Mouse (Mus musculus) lung, adult 2 months (tissue): ENCODE measurements around the gene Golm1. TPM values are rescaled to one million over a fixed set of nuclear protein-coding genes. Genes with fewer than 3 reads are reported as not detected.
"Not testable (repeated sequence)": the region's sequence is repeated elsewhere in the genome, so short reads cannot be mapped to it uniquely, and the experiment has no call there.

Source experiments
- DNase-seq: peaks from one replicate; pipeline ENCODE4 v3.0.0; 2022
- H3K4me1 ChIP-seq: fragments of 200-500 bp; 2 replicates; pipeline ENCODE4 v1.6.1; 2011; ENCODE audit warnings: low read length; ENCODE audit not compliant: control insufficient read depth, insufficient read depth
- H3K4me3 ChIP-seq: fragments of 200-500 bp; replicated peaks from 2 replicates; pipeline ENCODE3; 2011; ENCODE audit warnings: low read depth, mild to moderate bottlenecking, control low read depth, low read length; ENCODE audit errors: extremely low read depth
- CTCF ChIP-seq: fragments of 200-500 bp; IDR thresholded peaks from 2 replicates; pipeline ENCODE4 v1.5.1; 2011; ENCODE audit warnings: mild to moderate bottlenecking, low read length, control low read depth; ENCODE audit not compliant: insufficient read depth
- POLR2A ChIP-seq: fragments of 200-500 bp; IDR thresholded peaks from 2 replicates; pipeline ENCODE4 v1.6.1; 2011; ENCODE audit warnings: low read depth, mild to moderate bottlenecking, control low read depth, low read length, borderline replicate concordance; ENCODE audit errors: extremely low read depth
- WGBS: fragments of 180-500 bp; shearing (Covaris S2); methylation state at CpG from one replicate; pipeline ENCODE4 v1.1.7; 2018; 5-methylcytosine and 5-hydroxymethylcytosine counted together
- polyA plus RNA-seq: library from polyadenylated mRNA; depleted of rRNA; stranded (reverse); fragments of >200 nt; gene quantifications from 2 replicates; pipeline ENCODE4 v1.2.3, GENCODE M21; 2012

Gene Golm1
- polyA plus RNA-seq, 1 experiment = 15.3 TPM

DNA sequence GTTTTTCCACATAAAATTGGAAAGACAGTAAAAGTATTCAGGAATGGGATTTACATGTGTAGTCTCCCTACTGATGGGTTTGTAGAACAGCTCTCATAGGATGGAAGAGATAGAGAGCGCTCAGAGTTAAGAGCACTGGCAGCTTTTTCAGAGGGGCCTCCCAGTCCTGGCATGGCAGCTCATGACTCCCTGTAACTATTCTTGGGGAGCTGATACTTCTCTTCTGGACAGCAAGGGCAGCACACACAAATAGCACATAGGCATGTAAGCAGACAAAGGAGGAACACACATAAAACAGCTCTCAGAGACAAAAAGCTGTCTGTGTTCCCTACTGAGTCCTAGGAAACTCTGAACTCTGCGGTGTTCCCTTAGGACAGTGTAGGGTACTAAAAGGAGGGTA is 65.2 kb downstream of the Golm1 start:
- no peak for DNase-seq
- Histone ChIP-seq H3K4me1 (no peaks in the 10 kb centered on the region), H3K4me3 (no peak overlapping the region)
- 94% methylated on average over 2 of the region's 2 CpGs for WGBS
- TF ChIP-seq CTCF (no peak), POLR2A (no peak)

- TF ChIP-seq POLR2A (no peak), CTCF (no peak)
- 91% methylated on average over 4 of the region's 4 CpGs for WGBS
- DNase-seq = no peak
- no peaks in the 10 kb centered on the region for H3K4me1 ChIP-seq
- no peak overlapping the region for H3K4me3 ChIP-seq
Observed at GRCm38 (mm10) chr13:59609885-59610284, 65.7 kb downstream of the Golm1 start.

- Histone ChIP-seq H3K4me1 (no peaks in the 10 kb centered on the region), H3K4me3 (no peak overlapping the region)
- 72% methylated on average over 10 of the region's 10 CpGs for WGBS
- TF ChIP-seq CTCF (no peak), POLR2A (no peak)
- no peak for DNase-seq
Observed at GRCm38 (mm10) chr13:59605221-59605922, 70.2 kb downstream of the Golm1 start.

DNA sequence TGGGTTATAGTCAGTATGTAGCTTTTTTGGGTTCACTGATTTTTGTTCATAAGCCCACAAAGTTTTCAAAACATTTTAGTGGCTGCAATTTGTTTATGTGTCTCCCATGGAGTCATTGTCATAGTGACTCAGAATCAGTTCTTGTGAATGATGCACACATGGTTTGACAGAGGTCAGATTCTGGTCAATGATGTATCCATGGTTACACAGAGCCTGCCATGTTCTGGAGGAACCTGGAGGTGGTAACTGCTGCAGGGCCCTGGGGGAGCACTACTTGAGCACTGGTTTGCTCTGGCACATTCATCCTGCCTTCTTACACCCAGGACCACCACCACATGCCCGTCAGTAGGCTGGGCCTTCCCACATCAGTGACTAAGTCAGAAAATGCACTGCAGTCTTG is 71.1 kb downstream of the Golm1 start:
- Histone ChIP-seq H3K4me3 (no peak overlapping the region), H3K4me1 (no peaks in the 10 kb centered on the region)
- DNase-seq = no peak
- TF ChIP-seq POLR2A (no peak), CTCF (no peak)
- 100% methylated on average over 1 of the region's 1 CpGs for WGBS

- WGBS = 95% methylated on average over 5 of the region's 5 CpGs
- H3K4me3 ChIP-seq = no peak overlapping the region
- no peak for TF ChIP-seq CTCF
- no peak for TF ChIP-seq POLR2A
- DNase-seq = no peak
- H3K4me1 ChIP-seq = no peaks in the 10 kb centered on the region
Observed at GRCm38 (mm10) chr13:59603096-59603495, 72.5 kb downstream of the Golm1 start.

- Histone ChIP-seq H3K4me1 (no peaks in the 10 kb centered on the region), H3K4me3 (no peak overlapping the region)
- WGBS = 81% methylated on average over 1 of the region's 1 CpGs
- DNase-seq = no peak
- TF ChIP-seq POLR2A (no peak), CTCF (no peak)
Observed at GRCm38 (mm10) chr13:59592630-59593029, 83.0 kb downstream of the Golm1 start.

DNA sequence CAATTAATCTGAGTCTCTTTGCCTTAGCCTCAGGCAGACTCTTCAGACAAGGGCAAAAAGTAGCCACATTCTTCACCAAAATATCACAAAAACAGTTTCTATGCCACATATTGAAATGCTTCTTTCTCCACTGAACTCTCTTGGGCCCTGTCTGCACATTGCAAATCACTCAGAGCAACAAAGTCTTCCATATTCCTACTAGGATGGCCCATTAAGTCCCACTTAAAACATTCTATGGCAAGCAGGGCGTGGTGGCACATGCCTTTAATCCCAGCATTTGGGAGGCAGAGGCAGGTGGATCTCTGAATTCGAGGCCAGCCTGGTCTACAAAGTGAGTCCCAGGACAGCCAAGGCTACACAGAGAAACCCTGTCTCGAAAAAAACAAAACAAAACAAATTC is 83.6 kb downstream of the Golm1 start:
- not testable (repeated sequence) for H3K4me1 ChIP-seq, DNase-seq, H3K4me3 ChIP-seq
- 93% methylated on average over 3 of the region's 3 CpGs for WGBS

GRCm38 (mm10) chr13:59590691-59591090 is 84.9 kb downstream of the Golm1 start:
- Histone ChIP-seq H3K4me3 (no peak overlapping the region), H3K4me1 (no peaks in the 10 kb centered on the region)
- 92% methylated on average over 4 of the region's 4 CpGs for WGBS
- DNase-seq = no peak
- no peak for TF ChIP-seq CTCF
- no peak for TF ChIP-seq POLR2A

DNA sequence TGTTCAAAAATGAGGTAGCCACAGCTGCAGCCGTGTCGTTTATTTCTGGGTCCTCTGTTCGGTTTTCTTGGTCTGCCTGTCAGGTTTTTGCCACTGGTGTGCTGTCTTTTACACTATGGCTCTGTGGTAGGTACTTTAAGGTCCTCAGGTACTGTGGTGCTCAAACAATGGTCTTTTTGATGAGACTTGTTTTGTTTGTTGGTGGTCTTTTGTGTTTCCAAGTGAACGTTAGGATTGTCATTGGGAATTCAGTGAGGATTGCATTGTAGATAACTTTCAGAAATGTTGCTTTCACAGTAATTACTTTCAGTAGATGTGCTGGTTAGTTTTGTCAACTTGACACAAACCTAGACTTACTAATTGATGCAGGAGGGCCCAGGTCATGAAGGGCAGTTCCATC is 85.9 kb downstream of the Golm1 start:
- TF ChIP-seq POLR2A (no peak), CTCF (no peak)
- no peak overlapping the region for H3K4me3 ChIP-seq
- no peak for DNase-seq
- WGBS = 84% methylated on average over 4 of the region's 4 CpGs
- H3K4me1 ChIP-seq = no peaks in the 10 kb centered on the region

GRCm38 (mm10) chr13:59587201-59587600 is 88.4 kb downstream of the Golm1 start:
- no peak for DNase-seq
- WGBS = 87% methylated on average over 2 of the region's 2 CpGs
- no peak overlapping the region for H3K4me3 ChIP-seq
- no peak for TF ChIP-seq POLR2A
- TF ChIP-seq CTCF = no peak
- no peaks in the 10 kb centered on the region for H3K4me1 ChIP-seq
